Mouse (Mus musculus) brown adipose tissue, adult 24 weeks (tissue): Measurements from ENCODE around the gene Slain2. TPM values are rescaled to one million over a fixed set of nuclear protein-coding genes. Genes with fewer than 3 reads are reported as not detected.
A peak's percentile ranks its signal among the peaks of the same experiment; 100 is the strongest.

Experiments used
- H3K27ac ChIP-seq: fragments of 200-500 bp; replicated peaks from 2 replicates; pipeline ENCODE4 v1.5.1; 2012; ENCODE audit warnings: low read depth, mild to moderate bottlenecking, low read length
- H3K4me1 ChIP-seq: fragments of 200-500 bp; 2 replicates; pipeline ENCODE4 v1.6.1; 2012; ENCODE audit warnings: low read length, mixed read lengths; ENCODE audit not compliant: control insufficient read depth, insufficient read depth, insufficient read length
- H3K4me3 ChIP-seq: fragments of 200-500 bp; 2 replicates; pipeline ENCODE4 v1.5.1; 2012; ENCODE audit warnings: low read depth, mild to moderate bottlenecking, low read length, moderate library complexity; ENCODE audit not compliant: insufficient read depth
- polyA plus RNA-seq: library from polyadenylated mRNA; stranded (reverse); fragments of >200 nt; gene quantifications from 2 replicates; pipeline ENCODE4 v1.2.4, GENCODE M21; 2012; ENCODE audit not compliant: missing spikeins, insufficient read depth, insufficient read length

Gene Slain2
- polyA plus RNA-seq, 1 experiment = 64.1 TPM

GRCm38 (mm10) chr5:72891534-72891933 is 22.6 kb upstream of the Slain2 start:
- Histone ChIP-seq H3K4me3 (no peak overlapping the region), H3K4me1 (no peaks in the 10 kb centered on the region; the same call in 1 of the 2 replicates), H3K27ac (no peak overlapping the region)

DNA sequence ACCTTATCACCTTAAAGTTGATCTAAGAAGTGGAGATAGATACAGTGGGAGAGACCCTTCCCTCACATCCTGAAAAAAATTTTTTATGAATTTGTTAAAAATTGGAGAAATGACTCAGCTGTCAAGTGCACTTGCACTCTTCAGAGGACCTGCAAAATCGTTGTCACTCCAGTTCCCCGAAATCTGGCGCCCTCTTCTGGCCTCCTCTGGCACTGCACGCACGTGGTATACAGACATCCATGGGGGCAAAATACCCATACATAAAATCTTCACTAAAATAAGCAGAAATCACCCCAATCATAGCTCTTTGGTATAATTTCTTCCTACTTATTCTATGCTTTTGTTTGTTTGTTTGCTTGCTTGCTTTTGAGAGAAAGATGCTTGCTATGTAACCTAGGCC is 20.1 kb upstream of the Slain2 start:
- Histone ChIP-seq H3K4me1 (peaks cover 2% of the 10 kb centered on the region; the same call in 1 of the 2 replicates), H3K4me3 (no peak overlapping the region), H3K27ac (no peak overlapping the region)

DNA sequence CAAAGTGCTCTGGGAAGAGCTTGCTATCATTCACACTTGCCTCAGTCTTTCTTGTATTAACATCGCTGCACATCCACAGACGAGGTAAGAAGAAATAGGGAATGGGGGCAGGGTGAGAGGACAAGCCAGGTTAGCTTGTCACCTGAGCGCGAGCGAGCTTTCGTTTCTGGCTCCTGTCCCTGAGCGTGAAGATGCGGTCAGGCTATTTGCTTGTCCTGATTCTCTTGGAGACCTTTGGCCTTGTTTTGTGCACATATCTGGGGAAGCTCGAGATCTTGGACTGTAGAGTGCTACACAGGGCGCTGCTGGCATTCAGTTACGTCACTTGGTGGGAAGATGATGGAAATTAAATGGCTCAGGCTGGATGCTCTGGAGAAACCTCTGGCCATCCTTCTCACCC is 18.8 kb upstream of the Slain2 start:
- no peak overlapping the region for H3K27ac ChIP-seq
- H3K4me3 ChIP-seq = no peak overlapping the region
- peaks cover 2% of the 10 kb centered on the region; the same call in 1 of the 2 replicates for H3K4me1 ChIP-seq

DNA sequence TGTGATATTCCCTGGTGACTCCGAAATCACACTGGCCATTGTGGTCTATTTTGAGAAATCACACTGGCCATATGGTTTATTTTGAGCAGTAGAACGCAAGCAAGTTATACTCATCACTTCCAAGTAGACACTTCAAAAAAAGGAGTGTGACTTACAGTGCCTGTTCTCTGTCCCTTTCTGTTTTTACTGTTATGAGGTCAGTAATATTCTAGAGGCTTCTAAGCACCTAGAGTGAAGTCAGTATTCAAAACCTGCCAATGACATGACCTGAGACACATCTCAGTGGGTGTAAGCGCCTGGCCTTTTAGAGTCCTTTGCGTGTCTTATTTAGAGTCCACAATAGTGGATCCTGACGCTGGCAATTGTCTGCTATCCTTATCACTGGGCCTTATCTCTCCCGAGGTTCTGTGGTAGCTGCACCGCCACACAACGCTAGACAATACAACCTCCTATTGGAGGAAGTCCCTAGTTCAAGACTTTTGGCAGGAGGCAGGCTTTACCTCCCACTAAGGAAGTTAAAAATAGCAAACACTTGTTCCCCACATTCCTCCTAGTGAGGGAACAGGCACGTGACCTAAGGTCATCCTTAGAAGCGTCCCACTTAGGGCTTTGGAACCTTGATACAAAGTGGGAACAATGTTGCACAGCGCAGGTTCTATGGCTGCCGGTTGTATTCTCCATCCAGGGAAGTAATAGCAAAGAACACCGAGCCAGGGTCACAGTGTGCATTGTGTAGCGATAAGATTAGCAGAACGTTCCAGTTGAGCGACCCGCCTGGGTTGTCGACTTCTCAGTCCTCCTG is 17.4 kb upstream of the Slain2 start:
- Histone ChIP-seq H3K4me1 (peaks cover 2% of the 10 kb centered on the region; the same call in 1 of the 2 replicates), H3K4me3 (no peak overlapping the region), H3K27ac (no peak overlapping the region)

DNA sequence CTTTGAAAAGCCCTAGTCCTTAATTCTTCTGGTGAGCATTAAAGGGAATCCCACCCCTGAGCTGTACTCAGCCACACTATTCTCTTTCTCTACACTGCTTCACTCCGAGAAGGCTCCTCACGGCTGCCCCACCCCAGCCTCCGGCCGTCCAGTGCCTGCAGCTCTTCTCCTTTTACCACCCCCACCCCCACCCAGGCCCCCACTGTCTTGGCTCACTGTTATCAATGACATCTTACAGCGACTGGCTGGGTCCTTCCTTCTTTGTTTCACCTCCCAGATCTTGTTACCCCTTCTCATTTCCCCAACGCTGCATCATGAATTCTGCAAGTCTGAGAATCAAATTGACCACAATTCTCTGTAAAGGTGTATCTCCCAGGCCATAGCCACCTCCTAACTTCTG is 16.1 kb upstream of the Slain2 start:
- no peak overlapping the region for H3K4me3 ChIP-seq
- H3K27ac ChIP-seq = no peak overlapping the region
- peaks cover 2% of the 10 kb centered on the region; the same call in 1 of the 2 replicates for H3K4me1 ChIP-seq

- Histone ChIP-seq H3K4me1 (peaks cover 7% of the 10 kb centered on the region), H3K27ac (no peak overlapping the region), H3K4me3 (no peak overlapping the region)
These were observed 14.8 kb upstream of the Slain2 start for GRCm38 (mm10) chr5:72899255-72899654.

DNA sequence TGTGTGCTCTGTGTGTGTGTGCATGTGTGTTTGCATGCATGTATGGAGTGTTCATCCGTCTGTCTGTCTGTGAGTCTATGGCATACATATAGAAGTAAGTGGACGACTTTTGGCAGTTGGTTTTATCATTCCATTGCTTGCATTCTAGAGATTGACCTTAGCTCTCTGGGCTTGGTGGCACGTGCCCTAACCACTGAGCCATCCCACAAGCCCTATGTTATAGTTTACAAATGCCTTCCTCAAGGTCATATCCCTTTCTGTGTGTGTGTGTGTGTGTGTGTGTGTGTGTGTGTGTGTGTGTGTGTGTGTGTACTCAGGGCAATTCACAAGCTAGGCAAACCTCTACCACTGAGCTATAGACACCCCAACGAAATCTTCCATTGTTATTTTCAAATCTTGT is 12.2 kb upstream of the Slain2 start:
- Histone ChIP-seq H3K4me1 (peaks cover 8% of the 10 kb centered on the region), H3K4me3 (no peak overlapping the region), H3K27ac (no peak overlapping the region)

- Histone ChIP-seq H3K4me3 (no peak overlapping the region), H3K27ac (no peak overlapping the region; the same call in 1 of the 2 replicates), H3K4me1 (peaks cover 5% of the 10 kb centered on the region)
These were observed 11.8 kb upstream of the Slain2 start for GRCm38 (mm10) chr5:72902312-72902711.

- Histone ChIP-seq H3K4me3 (no peak overlapping the region), H3K4me1 (peaks cover 5% of the 10 kb centered on the region), H3K27ac (peak overlapping the region; percentile 21; the same call in 1 of the 2 replicates)
These were observed 11.1 kb upstream of the Slain2 start for GRCm38 (mm10) chr5:72902876-72903516.

DNA sequence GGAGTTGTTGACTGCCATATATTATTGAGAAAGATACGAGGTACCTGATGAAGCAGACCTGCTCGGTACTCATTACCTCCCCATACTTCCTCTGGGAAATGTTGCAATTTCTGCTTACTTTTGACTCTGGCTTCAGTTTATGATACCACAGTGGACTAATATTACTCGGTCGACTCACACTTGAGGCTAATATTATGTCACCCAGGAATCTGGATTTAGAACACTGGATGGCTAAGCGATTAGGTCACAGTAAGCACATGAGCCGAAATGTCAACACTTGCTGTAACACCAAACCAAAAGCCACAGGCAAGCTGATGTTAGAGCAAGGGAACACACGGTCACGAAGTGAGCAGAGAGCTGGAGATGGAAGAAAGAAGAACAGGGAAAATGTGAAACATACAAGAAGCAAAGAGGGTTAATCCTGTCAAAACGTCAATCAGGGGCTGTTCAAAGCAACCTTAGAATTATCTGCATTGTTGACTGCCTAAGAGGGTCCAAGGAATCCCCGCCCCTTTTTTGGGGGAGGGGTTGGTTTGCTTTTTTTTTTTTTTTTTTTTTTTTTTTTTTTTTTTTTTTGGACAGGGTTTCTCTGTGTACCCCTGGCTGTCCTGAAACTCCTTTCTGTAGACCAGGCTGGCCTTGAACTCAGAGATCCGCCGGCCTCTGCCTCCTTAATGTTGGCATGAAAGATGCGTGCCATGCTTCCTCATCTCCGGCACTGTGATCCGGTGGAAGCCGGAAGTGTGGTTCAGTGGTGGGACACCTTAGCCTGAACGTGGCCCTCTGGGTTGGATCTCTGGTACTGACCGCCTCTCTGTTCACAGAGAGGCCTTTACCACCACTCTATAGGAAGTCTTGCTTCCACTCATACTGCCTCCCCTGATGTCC is 9.0 kb upstream of the Slain2 start:
- H3K4me1 ChIP-seq = peaks cover 5% of the 10 kb centered on the region
- H3K27ac ChIP-seq = peak overlapping the region; percentile 41
- H3K4me3 ChIP-seq = no peak overlapping the region

- Histone ChIP-seq H3K27ac (no peak overlapping the region), H3K4me3 (no peak overlapping the region), H3K4me1 (peaks cover 5% of the 10 kb centered on the region)
These were observed 6.7 kb upstream of the Slain2 start for GRCm38 (mm10) chr5:72907402-72907801.

- Histone ChIP-seq H3K4me3 (no peak overlapping the region), H3K27ac (no peak overlapping the region), H3K4me1 (peaks cover 3% of the 10 kb centered on the region; the same call in 1 of the 2 replicates)
These were observed 5.7 kb upstream of the Slain2 start for GRCm38 (mm10) chr5:72908324-72908936.

DNA sequence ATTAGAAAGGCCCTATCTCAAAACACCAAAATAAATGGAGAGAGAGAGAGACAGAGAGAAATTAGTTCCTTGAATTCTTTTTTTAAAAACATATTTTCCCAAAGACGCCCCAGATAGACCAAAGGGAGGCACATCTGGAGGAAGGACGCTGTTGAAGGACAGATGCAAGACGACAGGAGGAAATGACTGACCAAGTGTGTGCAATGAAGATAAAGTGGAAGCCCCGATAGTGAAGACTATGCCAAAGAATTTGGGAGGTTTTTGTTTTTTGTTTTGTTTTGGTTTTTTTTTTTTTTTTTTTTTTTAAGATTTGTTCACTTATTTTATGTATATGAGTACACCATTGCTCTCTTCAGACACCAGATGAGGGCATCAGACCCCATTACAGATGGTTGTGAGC is 4.7 kb upstream of the Slain2 start:
- Histone ChIP-seq H3K4me3 (no peak overlapping the region), H3K4me1 (no peaks in the 10 kb centered on the region; the same call in 1 of the 2 replicates), H3K27ac (no peak overlapping the region)

- Histone ChIP-seq H3K4me3 (no peak overlapping the region), H3K4me1 (no peaks in the 10 kb centered on the region; the same call in 1 of the 2 replicates), H3K27ac (peak overlapping the region; percentile 45)
These were observed 3.7 kb upstream of the Slain2 start for GRCm38 (mm10) chr5:72910373-72910772.
